Mouse (Mus musculus): Measurements from ENCODE around the gene Rpgrip1.
A peak's percentile ranks its signal among the peaks of the same experiment; 100 is the strongest.

The Rpgrip1 gene

DNA sequence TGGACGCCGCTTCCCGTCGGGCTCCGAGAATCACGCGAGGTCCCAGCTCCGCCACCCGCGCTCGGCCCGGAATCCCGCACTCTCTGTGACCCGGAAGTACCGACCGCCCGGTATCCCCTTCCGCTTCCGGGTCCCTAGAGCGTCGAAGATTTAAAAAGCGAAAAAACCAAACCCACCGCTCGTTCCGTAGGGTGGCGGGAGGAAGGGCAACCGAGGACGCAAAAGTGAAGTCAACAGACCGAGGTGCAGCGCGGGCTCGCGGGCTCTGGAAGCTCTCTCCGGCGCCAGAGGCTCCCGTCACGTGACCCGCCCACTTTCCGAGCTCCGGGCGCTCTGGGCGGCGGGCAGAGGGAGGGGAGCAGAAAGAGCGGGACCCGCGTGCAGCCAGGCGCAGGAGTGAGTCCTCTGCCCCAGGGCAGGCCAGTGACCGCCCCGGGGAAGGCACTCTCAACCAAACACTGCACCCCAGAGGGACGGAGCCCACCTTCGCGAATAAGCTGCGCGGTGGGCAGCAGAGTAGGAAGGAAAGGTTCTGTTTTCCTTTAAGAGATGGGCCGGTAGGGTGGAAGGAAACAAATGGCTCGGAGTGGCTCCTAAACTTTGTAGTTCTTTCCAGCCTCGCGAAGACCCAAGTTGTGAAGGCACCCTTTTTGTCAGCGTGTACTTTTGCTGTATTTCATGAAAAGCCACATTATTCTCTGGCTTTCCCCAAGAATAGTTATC is 86.8 kb downstream of the Rpgrip1 start, which contains the start of gene Supt16:
Gene Supt16, minus strand, starts transcription at position 261 of the 723 bp plus-strand sequence.
- DNase-seq (ENCODE audit: low spot score in 2 of 2) = peak; percentile 65 to 85

DNA sequence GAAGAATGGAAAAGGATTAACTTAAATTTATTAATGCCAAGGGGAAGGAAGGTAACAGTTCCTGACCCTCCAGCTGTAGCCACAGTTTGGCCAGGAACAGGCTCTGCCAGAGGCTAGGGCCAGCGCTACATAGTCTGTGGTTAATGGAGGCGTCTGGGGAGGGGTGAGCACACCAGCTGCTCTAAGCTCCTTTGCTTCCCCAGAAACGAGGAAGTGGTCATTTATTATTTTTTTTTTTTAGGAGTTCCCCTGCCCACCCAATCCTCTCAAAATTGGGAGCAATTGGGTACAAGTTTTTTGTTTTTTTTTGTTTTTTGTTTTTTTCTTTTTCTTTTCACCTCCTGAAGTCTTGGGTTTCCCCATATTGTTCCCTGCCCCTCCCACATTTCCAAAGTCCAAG is 87.6 kb downstream of the Rpgrip1 start:
- DNase-seq (ENCODE audit: low spot score in 2 of 2) = no peak

DNA sequence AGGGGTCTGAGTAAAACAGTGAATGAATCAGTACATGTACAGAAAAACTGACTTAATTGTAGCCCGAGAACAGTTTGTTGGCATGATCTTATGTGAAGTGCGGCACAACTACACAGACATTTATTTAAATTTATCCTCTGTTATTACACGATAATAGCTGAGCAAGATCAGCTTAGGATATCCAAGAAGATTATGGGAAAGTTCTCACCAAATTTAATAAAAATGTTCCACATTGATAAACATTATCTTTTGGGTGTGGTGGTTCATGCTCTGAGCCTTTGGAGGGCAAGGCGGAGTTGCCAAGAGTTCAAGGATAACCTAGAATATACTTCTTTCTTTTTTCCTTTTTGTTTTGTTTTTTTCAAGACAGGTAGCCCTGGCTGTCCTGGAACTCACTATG is 88.9 kb downstream of the Rpgrip1 start:
- DNase-seq (ENCODE audit: low spot score in 2 of 2) = no peak

Measured in urinary bladder, adult 18-20 months (tissue).